Mouse (Mus musculus): ENCODE measurements around the gene Cfap77. TPM values are rescaled to one million over a fixed set of nuclear protein-coding genes. Genes with fewer than 3 reads are reported as not detected.

Cfap77 gene
- polyA plus RNA-seq, 1 experiment from 2014 or later: 0.18 TPM

DNA sequence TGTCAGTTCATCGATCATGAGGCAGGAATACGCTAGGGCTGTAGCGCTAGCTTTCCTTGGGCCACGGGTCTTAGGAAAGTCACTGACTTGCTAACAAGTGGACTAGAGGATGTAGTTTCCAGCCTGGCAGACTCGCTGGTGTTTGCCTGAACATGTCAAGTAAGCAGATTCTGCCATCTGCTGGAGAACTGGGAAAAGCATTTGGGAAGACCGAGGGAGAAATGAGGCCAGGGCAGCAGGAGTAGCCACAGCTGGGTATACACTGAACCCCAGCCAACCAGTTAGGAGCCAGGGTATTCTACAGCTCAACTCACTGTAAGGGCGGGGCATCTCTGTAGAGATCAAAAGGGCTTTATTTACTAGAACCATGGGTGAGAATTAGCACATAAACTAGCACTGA, 11.5 kb upstream of the Cfap77 start:
- H3K27ac ChIP-seq (replicated peaks in 1 of 2; ENCODE audit: control insufficient read depth in 1 of 2, insufficient read depth in 1 of 2, low read depth in 2 of 2, low read length in 2 of 2): no peak overlapping the region
- H3K9me3 ChIP-seq (ENCODE audit: control insufficient read depth, low read length): no peaks in the 10 kb centered on the region
- no peak overlapping the region for H3K9ac ChIP-seq (ENCODE audit: low read length)
- peaks cover 49% of the 10 kb centered on the region for H3K36me3 ChIP-seq (ENCODE audit: control insufficient read depth, insufficient read depth, low read length)
- peaks cover 0 to 1% of the 10 kb centered on the region in 2 experiments; a peak in 1 of 4 replicates for H3K4me1 ChIP-seq (ENCODE audit: control insufficient read depth in 2 of 2, insufficient read depth in 2 of 2, low read length in 2 of 2)
- no peak overlapping the region for H3K4me3 ChIP-seq (ENCODE audit: control insufficient read depth in 1 of 2, insufficient read depth in 1 of 2, low read depth in 1 of 2, low read length in 2 of 2)
- no peak overlapping the region for H3K4me2 ChIP-seq (ENCODE audit: low read length)
- no peaks in the 10 kb centered on the region for H3K27me3 ChIP-seq (ENCODE audit: control insufficient read depth, insufficient read depth, low read length)
- no peak for ATAC-seq (ENCODE audit: insufficient number of reproducible peaks, insufficient read depth, low FRiP score, low read depth)
- 53% methylated on average over 7 of the region's 7 CpGs for WGBS

DNA sequence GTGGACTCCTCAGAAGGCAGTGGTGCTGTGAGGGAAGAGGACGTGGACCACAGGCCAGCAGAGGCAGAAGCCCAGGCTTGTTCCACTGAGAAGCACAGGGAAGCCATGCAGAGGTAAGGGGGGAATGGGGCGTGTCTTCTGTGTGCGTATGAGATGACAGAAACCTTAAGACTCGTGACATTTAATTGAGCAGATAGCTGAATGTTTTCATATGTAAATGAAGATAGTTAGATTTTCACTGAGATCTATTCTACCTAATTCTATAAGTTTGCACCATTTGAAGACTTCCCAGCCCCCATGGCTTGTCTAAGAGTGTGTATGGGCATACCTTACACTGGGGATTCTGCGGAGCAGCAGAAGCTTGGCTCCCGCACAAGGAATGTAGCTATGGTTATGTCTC, 10.9 kb upstream of the Cfap77 start:
- no peak for ATAC-seq (ENCODE audit: insufficient number of reproducible peaks, insufficient read depth, low FRiP score, low read depth)
- no peaks in the 10 kb centered on the region for H3K9me3 ChIP-seq (ENCODE audit: control insufficient read depth, low read length)
- no peak overlapping the region for H3K9ac ChIP-seq (ENCODE audit: low read length)
- no peak overlapping the region for H3K4me2 ChIP-seq (ENCODE audit: low read length)
- no peaks in the 10 kb centered on the region for H3K27me3 ChIP-seq (ENCODE audit: control insufficient read depth, insufficient read depth, low read length)
- no peak overlapping the region for H3K27ac ChIP-seq (replicated peaks in 1 of 2; ENCODE audit: control insufficient read depth in 1 of 2, insufficient read depth in 1 of 2, low read depth in 2 of 2, low read length in 2 of 2)
- no peak overlapping the region for H3K4me3 ChIP-seq (ENCODE audit: control insufficient read depth in 1 of 2, insufficient read depth in 1 of 2, low read depth in 1 of 2, low read length in 2 of 2)
- H3K4me1 ChIP-seq (ENCODE audit: control insufficient read depth in 2 of 2, insufficient read depth in 2 of 2, low read length in 2 of 2): peaks cover 0 to 7% of the 10 kb centered on the region in 2 experiments; a peak in 2 of 4 replicates
- WGBS: 87% methylated on average over 6 of the region's 6 CpGs
- H3K36me3 ChIP-seq (ENCODE audit: control insufficient read depth, insufficient read depth, low read length): peaks cover 43% of the 10 kb centered on the region

DNA sequence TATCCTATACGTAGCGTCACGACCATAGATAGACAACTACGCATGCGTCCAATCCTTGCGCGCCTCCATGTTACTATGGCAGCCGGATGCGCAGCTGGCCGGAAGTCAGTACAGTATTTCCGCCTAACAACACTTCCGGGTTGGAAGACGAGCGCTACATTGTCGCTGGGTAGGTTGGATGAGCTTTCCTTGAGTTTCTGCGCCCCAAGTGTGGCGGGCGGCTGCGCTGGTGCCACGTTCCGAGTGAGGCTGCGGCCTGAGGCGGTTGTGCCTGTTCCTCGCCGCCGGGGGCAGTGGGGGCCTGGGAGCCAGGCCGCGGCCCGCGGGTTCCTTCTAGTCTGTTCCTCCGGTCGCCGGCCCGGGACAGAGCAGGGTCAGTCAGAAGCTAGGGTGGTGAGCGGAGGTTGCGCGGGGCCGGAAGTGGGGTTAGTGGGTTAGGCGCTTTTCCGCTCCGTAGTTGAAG, 5.3 kb upstream of the Cfap77 start, which contains the start of gene Ttf1:
Gene Ttf1 (plus strand): TSS at position 128 of the 463 bp plus-strand sequence.
- under 1% methylated on average over 41 of the region's 41 CpGs for WGBS
- Histone ChIP-seq H3K4me3 (ENCODE audit: control insufficient read depth in 1 of 2, insufficient read depth in 1 of 2, low read depth in 1 of 2, low read length in 2 of 2) (peak within 1 kb of the TSS; percentile 63 to 85), H3K4me2 (ENCODE audit: low read length) (peak within 1 kb of the TSS; percentile 76), H3K9me3 (ENCODE audit: control insufficient read depth, low read length) (no peaks in the 10 kb centered on the region), H3K9ac (ENCODE audit: low read length) (peak within 1 kb of the TSS; percentile 84), H3K27me3 (ENCODE audit: control insufficient read depth, insufficient read depth, low read length) (no peaks in the 10 kb centered on the region), H3K27ac (replicated peaks in 1 of 2; ENCODE audit: control insufficient read depth in 1 of 2, insufficient read depth in 1 of 2, low read depth in 2 of 2, low read length in 2 of 2) (peak within 1 kb of the TSS; percentile 47 to 92), H3K36me3 (ENCODE audit: control insufficient read depth, insufficient read depth, low read length) (no peaks in the 10 kb centered on the region), H3K4me1 (ENCODE audit: control insufficient read depth in 2 of 2, insufficient read depth in 2 of 2, low read length in 2 of 2) (peaks cover 0 to 8% of the 10 kb centered on the region in 2 experiments; a peak in 2 of 4 replicates)
- peak; percentile 87 for ATAC-seq (ENCODE audit: insufficient number of reproducible peaks, insufficient read depth, low FRiP score, low read depth)

DNA sequence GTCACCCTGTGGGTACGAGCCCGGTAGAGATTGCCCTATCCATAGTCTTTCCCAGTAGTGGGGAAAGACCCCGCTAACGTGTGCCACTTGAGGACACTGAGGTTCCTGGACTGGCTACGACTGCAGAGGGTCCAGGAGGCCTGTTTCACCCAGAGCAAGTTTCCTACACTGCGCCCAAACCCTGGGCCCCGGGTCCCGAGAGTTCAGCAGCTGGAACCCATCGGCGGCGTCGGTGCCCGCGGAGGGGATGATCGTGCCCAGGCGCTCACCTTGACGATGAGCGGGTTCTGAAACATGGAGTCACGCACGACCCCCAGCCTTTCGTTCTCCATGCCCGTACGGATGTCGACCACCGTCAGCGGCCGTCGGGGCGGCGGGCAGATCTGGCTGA, 326 bp downstream of the Cfap77 start:
- no peaks in the 10 kb centered on the region for H3K36me3 ChIP-seq (ENCODE audit: control insufficient read depth, insufficient read depth, low read length)
- under 1% methylated on average over 30 of the region's 30 CpGs for WGBS
- no peak for ATAC-seq (ENCODE audit: insufficient number of reproducible peaks, insufficient read depth, low FRiP score, low read depth)
- H3K9me3 ChIP-seq (ENCODE audit: control insufficient read depth, low read length): no peaks in the 10 kb centered on the region
- H3K27ac ChIP-seq (replicated peaks in 1 of 2; ENCODE audit: control insufficient read depth in 1 of 2, insufficient read depth in 1 of 2, low read depth in 2 of 2, low read length in 2 of 2): no peak overlapping the region
- H3K4me3 ChIP-seq (ENCODE audit: control insufficient read depth in 1 of 2, insufficient read depth in 1 of 2, low read depth in 1 of 2, low read length in 2 of 2): peak overlapping the region; percentile 53 to 60
- H3K4me2 ChIP-seq (ENCODE audit: low read length): peak overlapping the region; percentile 93
- H3K4me1 ChIP-seq (ENCODE audit: control insufficient read depth in 2 of 2, insufficient read depth in 2 of 2, low read length in 2 of 2): peaks cover 5 to 10% of the 10 kb centered on the region in 2 experiments
- peak overlapping the region; percentile 75 for H3K9ac ChIP-seq (ENCODE audit: low read length)
- H3K27me3 ChIP-seq (ENCODE audit: control insufficient read depth, insufficient read depth, low read length): no peaks in the 10 kb centered on the region; the same call in 1 of the 2 replicates

DNA sequence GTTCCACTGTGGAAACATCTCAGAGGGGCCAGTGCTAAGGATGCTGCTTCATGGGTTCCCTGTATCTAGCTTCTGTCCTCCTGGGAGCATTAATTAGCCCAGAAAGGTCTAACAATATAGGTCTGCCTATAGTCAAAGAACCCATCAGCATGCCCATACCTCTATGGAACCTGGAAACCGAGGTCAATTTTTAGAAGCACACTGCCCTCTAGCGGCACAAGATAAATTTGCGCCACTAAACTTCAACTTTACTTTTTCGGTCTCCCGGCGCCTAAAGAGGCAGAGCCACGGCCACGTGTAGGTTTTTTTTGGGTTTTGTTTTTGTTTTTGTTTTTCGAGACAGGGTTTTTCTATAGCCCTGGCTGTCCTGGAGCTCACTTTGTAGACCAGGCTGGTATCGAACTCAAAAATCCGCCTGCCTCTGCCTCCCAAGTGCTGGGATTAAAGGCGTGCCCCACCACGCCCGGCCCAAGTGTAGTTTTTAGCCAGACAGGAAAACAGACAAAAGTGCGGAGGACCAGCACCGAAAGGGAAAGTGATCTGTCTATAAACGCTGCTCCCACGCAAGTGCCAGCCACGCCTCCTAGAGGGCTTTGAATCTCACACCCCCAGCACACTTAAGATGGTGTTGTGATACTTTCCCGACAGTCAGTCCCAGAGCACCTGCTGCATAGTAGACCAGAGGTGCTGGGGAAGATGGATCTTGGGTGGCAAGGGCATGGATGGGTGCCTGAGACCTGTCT, 893 bp downstream of the Cfap77 start:
- Histone ChIP-seq H3K4me3 (ENCODE audit: control insufficient read depth in 1 of 2, insufficient read depth in 1 of 2, low read depth in 1 of 2, low read length in 2 of 2) (peak overlapping the region; percentile 53 to 60), H3K27ac (replicated peaks in 1 of 2; ENCODE audit: control insufficient read depth in 1 of 2, insufficient read depth in 1 of 2, low read depth in 2 of 2, low read length in 2 of 2) (no peak overlapping the region), H3K4me2 (ENCODE audit: low read length) (peak overlapping the region; percentile 93), H3K9me3 (ENCODE audit: control insufficient read depth, low read length) (no peaks in the 10 kb centered on the region), H3K4me1 (ENCODE audit: control insufficient read depth in 2 of 2, insufficient read depth in 2 of 2, low read length in 2 of 2) (peaks cover 5 to 10% of the 10 kb centered on the region in 2 experiments), H3K36me3 (ENCODE audit: control insufficient read depth, insufficient read depth, low read length) (no peaks in the 10 kb centered on the region), H3K27me3 (ENCODE audit: control insufficient read depth, insufficient read depth, low read length) (no peaks in the 10 kb centered on the region; the same call in 1 of the 2 replicates), H3K9ac (ENCODE audit: low read length) (peak overlapping the region; percentile 75)
- 4% methylated on average over 20 of the region's 20 CpGs for WGBS
- ATAC-seq (ENCODE audit: insufficient number of reproducible peaks, insufficient read depth, low FRiP score, low read depth): no peak

DNA sequence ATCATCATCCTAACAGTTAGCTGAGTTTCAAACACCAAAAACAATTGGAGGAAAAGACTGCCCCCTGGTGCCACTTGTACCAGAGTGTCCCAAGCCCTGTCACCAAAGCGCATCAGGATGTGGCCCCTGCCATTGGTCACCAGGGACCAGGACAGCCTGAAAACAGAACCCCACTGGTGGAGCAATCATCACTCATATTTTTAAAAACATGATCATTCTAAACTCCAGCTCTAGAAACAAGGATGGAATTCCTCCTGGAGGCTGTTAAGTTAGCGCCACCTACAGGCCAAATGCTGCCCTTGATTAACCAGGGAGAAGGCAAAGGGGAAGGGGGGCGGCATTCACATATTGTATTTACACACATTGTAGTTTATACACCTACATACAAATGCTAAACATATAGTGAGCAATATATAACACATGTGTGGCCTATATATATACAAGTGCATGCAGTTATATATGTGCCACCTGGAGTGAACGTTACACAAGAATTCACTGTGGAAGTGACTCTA, 1.9 kb downstream of the Cfap77 start:
- Histone ChIP-seq H3K4me3 (ENCODE audit: control insufficient read depth in 1 of 2, insufficient read depth in 1 of 2, low read depth in 1 of 2, low read length in 2 of 2) (no peak overlapping the region), H3K27me3 (ENCODE audit: control insufficient read depth, insufficient read depth, low read length) (no peaks in the 10 kb centered on the region; the same call in 1 of the 2 replicates), H3K4me2 (ENCODE audit: low read length) (no peak overlapping the region), H3K36me3 (ENCODE audit: control insufficient read depth, insufficient read depth, low read length) (no peaks in the 10 kb centered on the region), H3K9me3 (ENCODE audit: control insufficient read depth, low read length) (no peaks in the 10 kb centered on the region), H3K9ac (ENCODE audit: low read length) (no peak overlapping the region), H3K27ac (replicated peaks in 1 of 2; ENCODE audit: control insufficient read depth in 1 of 2, insufficient read depth in 1 of 2, low read depth in 2 of 2, low read length in 2 of 2) (no peak overlapping the region), H3K4me1 (ENCODE audit: control insufficient read depth in 2 of 2, insufficient read depth in 2 of 2, low read length in 2 of 2) (peaks cover 5 to 10% of the 10 kb centered on the region in 2 experiments)
- no peak for ATAC-seq (ENCODE audit: insufficient number of reproducible peaks, insufficient read depth, low FRiP score, low read depth)
- WGBS: 24% methylated on average over 4 of the region's 4 CpGs

DNA sequence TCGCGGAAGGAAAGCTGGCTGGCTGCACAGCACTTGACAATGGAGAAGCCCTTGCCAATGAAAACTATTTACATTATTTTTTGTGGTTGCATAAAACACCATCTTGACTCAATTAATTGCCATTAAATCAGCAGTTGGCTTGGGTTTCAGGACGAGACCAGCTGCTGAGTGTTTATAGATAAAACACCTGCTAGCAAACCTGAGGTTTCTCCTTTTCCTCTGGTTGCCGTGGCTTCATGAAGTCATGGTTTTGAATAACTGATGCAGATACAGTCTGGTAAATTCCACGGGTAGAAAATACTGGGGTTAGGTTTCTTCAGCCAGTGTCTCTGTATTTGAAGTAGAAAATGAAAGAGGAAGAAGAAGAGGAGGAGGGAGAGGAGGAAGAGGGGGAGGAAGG, 2.9 kb downstream of the Cfap77 start:
- Histone ChIP-seq H3K4me1 (ENCODE audit: control insufficient read depth in 2 of 2, insufficient read depth in 2 of 2, low read length in 2 of 2) (peaks cover 5 to 10% of the 10 kb centered on the region in 2 experiments), H3K9ac (ENCODE audit: low read length) (no peak overlapping the region), H3K27me3 (ENCODE audit: control insufficient read depth, insufficient read depth, low read length) (no peaks in the 10 kb centered on the region; the same call in 1 of the 2 replicates), H3K4me2 (ENCODE audit: low read length) (no peak overlapping the region), H3K9me3 (ENCODE audit: control insufficient read depth, low read length) (no peaks in the 10 kb centered on the region), H3K4me3 (ENCODE audit: control insufficient read depth in 1 of 2, insufficient read depth in 1 of 2, low read depth in 1 of 2, low read length in 2 of 2) (no peak overlapping the region), H3K27ac (replicated peaks in 1 of 2; ENCODE audit: control insufficient read depth in 1 of 2, insufficient read depth in 1 of 2, low read depth in 2 of 2, low read length in 2 of 2) (no peak overlapping the region), H3K36me3 (ENCODE audit: control insufficient read depth, insufficient read depth, low read length) (no peaks in the 10 kb centered on the region)
- no peak for ATAC-seq (ENCODE audit: insufficient number of reproducible peaks, insufficient read depth, low FRiP score, low read depth)
- WGBS: 68% methylated on average over 5 of the region's 5 CpGs
